Mouse (Mus musculus): ENCODE results near the gene Fancc.

The Fancc gene

GRCm38 (mm10) chr13:63496646-63497582 is at the start of gene Fancc:
Gene Fancc, minus strand, starts transcription at chr13:63497278.
- no peak for DNase-seq (ENCODE audit: low spot score in 2 of 2)

GRCm38 (mm10) chr13:63545291-63545690 is 48.2 kb upstream of the Fancc start:
- DNase-seq (ENCODE audit: low spot score in 2 of 2), result no peak

- DNase-seq (ENCODE audit: low spot score in 2 of 2), result no peak
These were observed 47.8 kb upstream of the Fancc start for GRCm38 (mm10) chr13:63544967-63545253.

- DNase-seq (ENCODE audit: low spot score in 2 of 2), result no peak
These were observed 47.3 kb upstream of the Fancc start for GRCm38 (mm10) chr13:63544119-63544966.

GRCm38 (mm10) chr13:63543459-63543858 is 46.4 kb upstream of the Fancc start:
- DNase-seq (ENCODE audit: low spot score in 2 of 2), result no peak

GRCm38 (mm10) chr13:63542796-63543384 is 45.8 kb upstream of the Fancc start:
- no peak for DNase-seq (ENCODE audit: low spot score in 2 of 2)

- DNase-seq (ENCODE audit: low spot score in 2 of 2), result no peak
These were observed 44.4 kb upstream of the Fancc start for GRCm38 (mm10) chr13:63541510-63541909.

- no peak for DNase-seq (ENCODE audit: low spot score in 2 of 2)
These were observed 43.5 kb upstream of the Fancc start for GRCm38 (mm10) chr13:63540584-63540983.

GRCm38 (mm10) chr13:63534981-63535380 is 37.9 kb upstream of the Fancc start:
- DNase-seq (ENCODE audit: low spot score in 2 of 2), result no peak

GRCm38 (mm10) chr13:63530857-63531256 is 33.8 kb upstream of the Fancc start:
- no peak for DNase-seq (ENCODE audit: low spot score in 2 of 2)

GRCm38 (mm10) chr13:63530371-63530764 is 33.3 kb upstream of the Fancc start:
- no peak for DNase-seq (ENCODE audit: low spot score in 2 of 2)

GRCm38 (mm10) chr13:63529602-63530370 is 32.7 kb upstream of the Fancc start:
- DNase-seq (ENCODE audit: low spot score in 2 of 2), result no peak

- DNase-seq (ENCODE audit: low spot score in 2 of 2), result no peak
These were observed 31.8 kb upstream of the Fancc start for GRCm38 (mm10) chr13:63528852-63529251.

GRCm38 (mm10) chr13:63528164-63528675 is 31.1 kb upstream of the Fancc start:
- DNase-seq (ENCODE audit: low spot score in 2 of 2), result no peak

- no peak for DNase-seq (ENCODE audit: low spot score in 2 of 2)
These were observed 28.6 kb upstream of the Fancc start for GRCm38 (mm10) chr13:63525571-63526197.

GRCm38 (mm10) chr13:63524608-63525570 is 27.8 kb upstream of the Fancc start:
- no peak for DNase-seq (ENCODE audit: low spot score in 2 of 2)

GRCm38 (mm10) chr13:63524061-63524460 is 27.0 kb upstream of the Fancc start:
- DNase-seq (ENCODE audit: low spot score in 2 of 2), result no peak

- DNase-seq (ENCODE audit: low spot score in 2 of 2), result no peak
These were observed 25.8 kb upstream of the Fancc start for GRCm38 (mm10) chr13:63522832-63523231.

GRCm38 (mm10) chr13:63520110-63520509 is 23.0 kb upstream of the Fancc start:
- DNase-seq (ENCODE audit: low spot score in 2 of 2), result no peak

GRCm38 (mm10) chr13:63516535-63516934 is 19.5 kb upstream of the Fancc start:
- no peak for DNase-seq (ENCODE audit: low spot score in 2 of 2)
